Mouse (Mus musculus): ENCODE data around the gene Ccdc157. TPM values are rescaled to one million over a fixed set of nuclear protein-coding genes. Genes with fewer than 3 reads are reported as not detected.

Gene Ccdc157
- total and polyA plus RNA-seq, 2 experiments from 2014 or later = 2.7 to 6.5 TPM

DNA sequence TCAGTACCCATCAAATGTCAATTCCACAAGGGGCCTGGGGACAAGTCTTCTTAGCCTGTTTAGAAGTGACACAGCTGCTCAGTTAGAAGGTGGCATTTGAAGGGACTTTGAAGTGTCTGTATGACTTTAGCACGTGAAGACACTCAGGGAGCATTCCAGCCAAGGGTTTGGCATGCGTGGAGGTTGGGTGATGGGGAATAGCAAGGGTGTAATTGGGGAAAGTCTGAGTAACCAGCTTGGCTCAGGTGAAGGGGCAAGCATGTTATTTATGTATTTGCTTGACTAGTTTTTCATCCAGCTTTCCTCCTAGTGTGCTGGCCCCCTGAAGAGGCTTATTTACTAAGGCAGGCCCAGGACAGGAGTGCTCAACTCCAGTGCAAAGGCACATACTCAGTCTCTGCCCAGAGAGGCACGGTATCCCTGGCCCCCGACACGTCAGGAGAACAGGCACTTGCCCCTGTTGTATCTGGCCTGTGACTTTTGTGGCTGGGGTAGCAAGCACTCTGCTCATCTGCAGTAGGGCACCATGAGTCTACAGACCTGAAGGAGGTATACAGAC lies 45.1 kb upstream of the Ccdc157 start:
- H3K9me3 ChIP-seq (replicated peaks; ENCODE audit: control insufficient read depth, low read length) = no peaks in the 10 kb centered on the region
- TF ChIP-seq CTCF (IDR thresholded peaks at IDR 0.05; ENCODE audit: low read depth) = no peak
- TF ChIP-seq EP300 (IDR thresholded peaks at IDR 0.05; ENCODE audit: low read depth) = no peak
- H3K36me3 ChIP-seq (replicated peaks; ENCODE audit: control insufficient read depth, insufficient read depth, low read length) = peaks cover 30% of the 10 kb centered on the region
- DNase-seq (ENCODE audit: low spot score) (no peak), ATAC-seq (ENCODE audit: insufficient read depth, low read depth) (no peak)
- H3K27ac ChIP-seq (ENCODE audit: low read depth) = no peak overlapping the region
- H3K4me1 ChIP-seq (ENCODE audit: control insufficient read depth, insufficient read depth) = peaks cover 24% of the 10 kb centered on the region
- no peak overlapping the region for H3K4me2 ChIP-seq (ENCODE audit: low read depth, low read length)
- WGBS = 65% methylated on average over 5 of the region's 5 CpGs
- no peak overlapping the region for H3K4me3 ChIP-seq (ENCODE audit: low read depth, low read length)
- no peak overlapping the region for H3K9ac ChIP-seq (replicated peaks; ENCODE audit: low read depth, low read length)
- H3K27me3 ChIP-seq (ENCODE audit: control insufficient read depth, insufficient read depth, low read length) = no peaks in the 10 kb centered on the region

DNA sequence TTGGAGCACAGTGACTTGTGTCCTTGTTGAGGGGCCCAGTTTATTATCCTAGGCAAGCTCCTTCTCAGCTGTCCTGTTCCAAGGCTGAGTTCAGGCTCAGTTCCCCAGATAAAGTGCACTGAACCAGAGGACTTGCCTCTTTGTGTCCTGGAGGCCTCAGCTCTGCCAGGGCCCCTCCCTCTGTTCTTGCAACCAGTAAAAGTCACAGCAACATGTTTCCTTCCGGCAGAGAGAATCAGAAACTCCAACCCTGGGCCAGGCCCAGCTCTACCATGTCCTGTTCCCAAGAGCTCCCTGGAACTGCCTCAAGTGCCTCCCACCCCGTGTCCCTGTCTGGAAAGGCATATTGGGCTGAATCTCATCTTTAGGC lies 43.6 kb upstream of the Ccdc157 start:
- Histone ChIP-seq H3K9me3 (replicated peaks; ENCODE audit: control insufficient read depth, low read length) (no peaks in the 10 kb centered on the region), H3K4me3 (ENCODE audit: low read depth, low read length) (no peak overlapping the region), H3K4me1 (ENCODE audit: control insufficient read depth, insufficient read depth) (peaks cover 24% of the 10 kb centered on the region), H3K27ac (ENCODE audit: low read depth) (peak overlapping the region; percentile 84), H3K36me3 (replicated peaks; ENCODE audit: control insufficient read depth, insufficient read depth, low read length) (peaks cover 26% of the 10 kb centered on the region), H3K9ac (replicated peaks; ENCODE audit: low read depth, low read length) (no peak overlapping the region), H3K27me3 (ENCODE audit: control insufficient read depth, insufficient read depth, low read length) (no peaks in the 10 kb centered on the region), H3K4me2 (ENCODE audit: low read depth, low read length) (no peak overlapping the region)
- 9% methylated on average over 2 of the region's 2 CpGs for WGBS
- DNase-seq (ENCODE audit: low spot score) (peak; percentile 77), ATAC-seq (ENCODE audit: insufficient read depth, low read depth) (peak; percentile 89)
- TF ChIP-seq CTCF (IDR thresholded peaks at IDR 0.05; ENCODE audit: low read depth) = no peak
- TF ChIP-seq EP300 (IDR thresholded peaks at IDR 0.05; ENCODE audit: low read depth) = no peak

DNA sequence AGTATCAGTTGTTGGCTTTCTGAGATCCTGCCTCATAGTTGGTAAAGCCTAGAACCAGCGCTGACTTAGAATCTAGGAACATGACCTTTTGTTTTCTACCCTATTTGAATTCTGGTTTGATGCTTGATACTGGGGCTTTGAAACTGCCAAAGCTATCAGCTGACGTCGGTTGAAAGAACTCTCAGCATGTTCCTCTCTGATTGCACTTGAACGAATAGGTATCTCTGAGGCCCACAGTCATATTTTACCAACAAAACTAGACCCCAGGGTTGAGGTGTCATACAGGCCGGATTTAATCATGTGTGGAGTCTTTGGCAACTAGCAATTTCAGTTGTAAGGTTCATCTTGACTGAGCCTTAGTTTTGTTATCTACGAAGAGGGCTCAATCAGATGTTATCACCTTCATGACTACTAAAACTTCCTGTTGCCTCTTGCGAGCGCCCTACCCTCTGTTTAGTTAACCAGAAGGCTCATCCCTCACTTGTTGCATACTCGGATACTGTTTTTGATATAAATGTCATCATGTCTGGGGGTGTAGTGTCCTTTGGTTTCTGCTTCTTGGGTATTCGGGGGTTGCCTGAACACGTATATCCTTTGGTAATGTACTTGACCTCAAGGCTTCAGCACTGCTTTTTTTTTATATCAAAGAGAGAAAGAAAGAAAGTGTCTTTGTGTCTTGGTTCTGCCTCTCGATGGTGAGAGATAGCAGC lies 43.1 kb upstream of the Ccdc157 start:
- Histone ChIP-seq H3K4me1 (ENCODE audit: control insufficient read depth, insufficient read depth) (peaks cover 24% of the 10 kb centered on the region), H3K27me3 (ENCODE audit: control insufficient read depth, insufficient read depth, low read length) (no peaks in the 10 kb centered on the region), H3K4me2 (ENCODE audit: low read depth, low read length) (no peak overlapping the region), H3K36me3 (replicated peaks; ENCODE audit: control insufficient read depth, insufficient read depth, low read length) (peaks cover 21% of the 10 kb centered on the region), H3K9ac (replicated peaks; ENCODE audit: low read depth, low read length) (no peak overlapping the region), H3K27ac (ENCODE audit: low read depth) (peak overlapping the region; percentile 84), H3K4me3 (ENCODE audit: low read depth, low read length) (no peak overlapping the region), H3K9me3 (replicated peaks; ENCODE audit: control insufficient read depth, low read length) (no peaks in the 10 kb centered on the region)
- WGBS = 56% methylated on average over 12 of the region's 12 CpGs
- DNase-seq (ENCODE audit: low spot score) (no peak), ATAC-seq (ENCODE audit: insufficient read depth, low read depth) (no peak)
- no peak for TF ChIP-seq EP300 (IDR thresholded peaks at IDR 0.05; ENCODE audit: low read depth)
- TF ChIP-seq CTCF (IDR thresholded peaks at IDR 0.05; ENCODE audit: low read depth) = no peak

- no peak for TF ChIP-seq CTCF (IDR thresholded peaks at IDR 0.05; ENCODE audit: low read depth)
- no peak for TF ChIP-seq EP300 (IDR thresholded peaks at IDR 0.05; ENCODE audit: low read depth)
- DNase-seq (ENCODE audit: low spot score) (no peak), ATAC-seq (ENCODE audit: insufficient read depth, low read depth) (no peak)
- WGBS = 59% methylated on average over 11 of the region's 11 CpGs
- no peaks in the 10 kb centered on the region for H3K27me3 ChIP-seq (ENCODE audit: control insufficient read depth, insufficient read depth, low read length)
- 0 out of 2 replicates have a peak overlapping the region, but pooled peaks have one; percentile 32 for H3K27ac ChIP-seq (ENCODE audit: low read depth)
- H3K4me2 ChIP-seq (ENCODE audit: low read depth, low read length) = no peak overlapping the region
- H3K4me3 ChIP-seq (ENCODE audit: low read depth, low read length) = no peak overlapping the region
- no peak overlapping the region for H3K9ac ChIP-seq (replicated peaks; ENCODE audit: low read depth, low read length)
- no peaks in the 10 kb centered on the region for H3K9me3 ChIP-seq (replicated peaks; ENCODE audit: control insufficient read depth, low read length)
- H3K4me1 ChIP-seq (ENCODE audit: control insufficient read depth, insufficient read depth) = peaks cover 24% of the 10 kb centered on the region
- 0 out of 2 replicates have a peak, but pooled peaks cover 12% of the 10 kb centered on the region for H3K36me3 ChIP-seq (replicated peaks; ENCODE audit: control insufficient read depth, insufficient read depth, low read length)
Measured at GRCm38 (mm10) chr11:4201981-4202700, 42.0 kb upstream of the Ccdc157 start.

DNA sequence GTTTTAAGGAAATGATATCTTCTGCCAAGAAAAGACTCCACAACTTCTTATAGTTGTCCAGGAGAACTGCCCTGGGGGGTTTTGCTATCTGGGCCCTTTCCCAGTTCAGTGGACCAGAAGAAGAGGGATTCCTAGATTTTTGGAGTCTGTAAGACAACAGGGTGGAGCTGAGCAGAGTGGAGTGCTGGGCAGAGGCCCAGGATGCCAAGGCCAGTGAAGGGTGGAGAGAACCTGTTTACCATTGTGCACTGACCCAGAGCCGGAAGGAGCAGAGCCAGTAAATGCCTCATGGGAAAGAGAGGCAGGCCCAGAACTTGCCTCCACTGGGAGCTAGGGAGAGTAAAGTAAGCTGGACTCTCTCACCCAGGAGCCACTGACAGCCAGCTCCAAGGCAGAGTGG lies 37.6 kb upstream of the Ccdc157 start:
- Histone ChIP-seq H3K27ac (ENCODE audit: low read depth) (no peak overlapping the region), H3K4me3 (ENCODE audit: low read depth, low read length) (no peak overlapping the region), H3K9ac (replicated peaks; ENCODE audit: low read depth, low read length) (no peak overlapping the region), H3K4me1 (ENCODE audit: control insufficient read depth, insufficient read depth) (peaks cover under 1% of the 10 kb centered on the region; the same call in 1 of the 2 replicates), H3K4me2 (ENCODE audit: low read depth, low read length) (no peak overlapping the region), H3K36me3 (replicated peaks; ENCODE audit: control insufficient read depth, insufficient read depth, low read length) (no peaks in the 10 kb centered on the region), H3K27me3 (ENCODE audit: control insufficient read depth, insufficient read depth, low read length) (no peaks in the 10 kb centered on the region), H3K9me3 (replicated peaks; ENCODE audit: control insufficient read depth, low read length) (no peaks in the 10 kb centered on the region)
- ATAC-seq (ENCODE audit: insufficient read depth, low read depth) = no peak
- no peak for TF ChIP-seq CTCF (IDR thresholded peaks at IDR 0.05; ENCODE audit: low read depth)
- no peak for TF ChIP-seq EP300 (IDR thresholded peaks at IDR 0.05; ENCODE audit: low read depth)
- WGBS = 70% methylated on average over 1 of the region's 1 CpGs
- DNase-seq (ENCODE audit: low spot score) = no peak
